Mouse (Mus musculus): Measurements from ENCODE around the gene Gm7694. TPM values are rescaled to one million over a fixed set of nuclear protein-coding genes. Genes with fewer than 3 reads are reported as not detected.

Gm7694 gene
- total RNA-seq, 2 experiments from 2014 or later: 2.2 to 2.3 TPM

GRCm38 (mm10) chr1:170292239-170292951 lies 13.7 kb downstream of the Gm7694 start:
- DNase-seq (ENCODE audit: low spot score in 2 of 2): no peak

- DNase-seq (ENCODE audit: low spot score in 2 of 2): no peak
Measured at GRCm38 (mm10) chr1:170282415-170283129, 23.6 kb downstream of the Gm7694 start.

- no peak for DNase-seq (ENCODE audit: low spot score in 2 of 2)
Measured at GRCm38 (mm10) chr1:170277016-170277415, 29.1 kb downstream of the Gm7694 start, which contains the start of gene Sh2d1b1. Gene Sh2d1b1, plus strand, starts transcription at chr1:170277320.

- DNase-seq (ENCODE audit: low spot score in 2 of 2): no peak
Measured at GRCm38 (mm10) chr1:170273252-170273651, 32.9 kb downstream of the Gm7694 start.

GRCm38 (mm10) chr1:170270696-170271095 lies 35.4 kb downstream of the Gm7694 start:
- DNase-seq (ENCODE audit: low spot score in 2 of 2): no peak

GRCm38 (mm10) chr1:170270281-170270680 lies 35.9 kb downstream of the Gm7694 start:
- DNase-seq (ENCODE audit: low spot score in 2 of 2): no peak

- DNase-seq (ENCODE audit: low spot score in 2 of 2): peak; percentile 57 to 77
Measured at GRCm38 (mm10) chr1:170255560-170255910, 50.6 kb downstream of the Gm7694 start.

- DNase-seq (ENCODE audit: low spot score in 2 of 2): peak in 1 of 2 experiments; percentile 15
Measured at GRCm38 (mm10) chr1:170254893-170255559, 51.1 kb downstream of the Gm7694 start.

Other genes with a start within 250 kb of the Gm7694 start
- 10 to 100 TPM; 60.9 to 61.2 TPM for gene Ddr2, start 195.6 kb downstream of the Gm7694 start, total RNA-seq (2021)
- 10 to 100 TPM; 33.1 to 43.0 TPM for gene Uap1, start 131.4 kb downstream of the Gm7694 start, total RNA-seq (2021)
- gene Uhmk1, start 90.9 kb downstream of the Gm7694 start, total RNA-seq (2021): 10 to 100 TPM; 15.2 to 15.5 TPM
- not detected for gene Sh2d1b2, start 73.6 kb downstream of the Gm7694 start, total RNA-seq (2021)
- gene Sh2d1b1, start 29.0 kb downstream of the Gm7694 start, total RNA-seq (2021): not detected
- not detected for gene Spata46, start 2.5 kb upstream of the Gm7694 start, total RNA-seq (2021)